Mouse (Mus musculus) embryo, embryonic 10 days (tissue): ENCODE measurements at regions not wholly inside any gene's neighbourhood (a gene's known extent, or its start where the extent isn't known, plus 50 kb on each side); places are given as distances from the start of the nearest gene placed in this dataset.
A peak's percentile ranks its signal among the peaks of the same experiment; 100 is the strongest.

ENCODE experiments used
- DNase-seq: peaks from one replicate; pipeline ENCODE4 v3.0.0-alpha.2; 2015; ENCODE audit warnings: low spot score

DNA sequence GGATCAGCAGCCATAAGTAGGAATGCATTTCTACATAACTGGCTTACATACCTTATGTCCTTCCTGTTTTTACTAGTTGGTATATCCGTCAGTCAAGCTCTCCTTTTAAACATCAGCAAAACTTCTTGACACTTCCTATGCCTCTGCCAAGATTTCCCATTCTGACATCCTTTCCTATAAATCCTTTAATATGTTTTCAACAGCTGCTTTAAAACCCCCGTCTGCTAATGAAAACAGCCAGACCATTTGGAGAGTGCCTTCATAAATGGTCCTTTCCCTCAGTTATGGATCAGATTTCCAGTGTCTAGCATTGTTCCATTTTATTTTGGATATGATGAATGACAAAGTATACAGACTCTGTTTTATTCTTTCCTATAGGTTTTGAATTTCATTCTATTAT lies 270.7 kb upstream of the Rgmb start:
- no peak for DNase-seq

DNA sequence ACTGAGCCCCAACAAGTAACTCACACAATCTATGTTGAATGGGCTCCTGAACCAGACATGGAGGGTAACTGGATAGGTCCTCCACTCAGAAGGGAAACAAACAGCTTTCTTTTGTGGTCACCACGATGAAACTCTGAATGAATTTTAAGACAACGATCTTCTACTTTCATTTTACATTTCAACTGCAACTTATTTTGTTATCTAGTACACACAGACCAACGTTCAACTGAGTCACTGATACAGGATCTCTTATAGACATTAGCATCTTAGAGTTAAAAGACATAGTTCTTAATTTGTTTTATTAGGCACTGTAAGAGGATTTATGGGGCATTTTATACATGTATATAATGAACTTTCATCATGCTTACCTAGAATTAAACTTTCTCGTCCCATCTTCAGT lies 262.1 kb upstream of the Rgmb start:
- no peak for DNase-seq

GRCm38 (mm10) chr17:16089619-16090280 lies 258.9 kb upstream of the Rgmb start:
- no peak for DNase-seq

- DNase-seq = peak; percentile 35
Observed at GRCm38 (mm10) chr17:16088879-16089618, 258.2 kb upstream of the Rgmb start.

- no peak for DNase-seq
Observed at GRCm38 (mm10) chr17:16087046-16087445, 256.2 kb upstream of the Rgmb start.

DNA sequence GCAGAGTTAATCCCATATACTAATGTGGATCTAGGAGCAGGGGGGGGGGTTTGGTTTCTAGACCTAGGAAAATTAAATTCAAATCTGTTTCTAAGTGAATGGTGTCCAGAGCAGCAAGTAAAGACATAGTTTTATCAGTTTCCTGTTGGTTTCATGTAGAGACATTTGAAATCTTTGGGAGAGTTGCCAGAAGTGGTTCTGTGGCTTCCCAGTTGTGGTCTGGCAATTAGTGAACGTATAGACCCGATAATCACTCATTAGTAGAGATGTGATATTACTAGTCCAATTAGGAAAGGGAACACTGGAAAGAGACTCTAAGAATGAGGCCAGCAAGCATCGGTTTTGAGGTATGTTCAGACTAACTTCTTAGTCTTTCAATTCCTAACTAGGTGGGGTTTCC lies 252.0 kb upstream of the Rgmb start:
- no peak for DNase-seq

GRCm38 (mm10) chr17:16078549-16078948 lies 247.7 kb upstream of the Rgmb start:
- no peak for DNase-seq

- no peak for DNase-seq
Observed at GRCm38 (mm10) chr17:16069334-16069733, 238.5 kb upstream of the Rgmb start.

- no peak for DNase-seq
Observed at GRCm38 (mm10) chr17:16067858-16068257, 237.0 kb upstream of the Rgmb start.

- DNase-seq = peak; percentile 85
Observed at GRCm38 (mm10) chr17:16054481-16054880, 223.6 kb upstream of the Rgmb start.

- DNase-seq = peak; percentile 32
Observed at GRCm38 (mm10) chr17:16051713-16052112, 220.9 kb upstream of the Rgmb start.

DNA sequence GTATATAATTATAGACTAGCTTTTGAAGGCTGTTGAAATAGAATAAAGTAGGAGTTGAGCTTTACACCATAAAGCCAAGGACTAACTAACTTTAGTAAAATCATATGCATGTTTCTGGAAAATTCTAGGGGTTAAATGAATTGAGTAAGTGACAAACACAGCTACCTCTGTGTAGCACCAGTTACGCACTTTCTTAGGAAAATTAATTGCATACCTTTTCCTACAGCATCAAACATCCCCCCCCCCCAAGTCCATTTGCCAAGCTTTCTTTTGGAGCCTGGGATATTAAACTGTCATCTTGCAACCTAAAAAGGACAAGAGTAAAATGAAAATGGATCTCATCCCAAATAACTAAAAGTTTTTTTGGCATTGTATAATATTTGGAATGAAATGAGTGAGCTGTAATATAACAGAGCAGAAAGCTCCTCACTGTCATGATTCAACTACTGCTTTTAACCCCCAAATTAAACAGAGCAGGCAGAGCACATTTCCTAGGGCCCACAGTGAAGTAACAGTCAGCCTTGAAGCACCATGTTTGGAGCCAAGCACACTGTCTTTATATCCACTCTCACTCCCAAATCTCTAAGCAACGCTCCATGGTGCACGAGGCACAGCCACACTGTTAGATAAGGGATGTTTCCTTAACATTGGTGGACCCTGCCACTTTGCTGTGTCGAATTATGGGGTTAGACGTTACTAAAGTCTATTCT lies 210.9 kb upstream of the Rgmb start:
- DNase-seq = peak; percentile 17

GRCm38 (mm10) chr17:16027989-16028388 lies 197.2 kb upstream of the Rgmb start:
- no peak for DNase-seq

DNA sequence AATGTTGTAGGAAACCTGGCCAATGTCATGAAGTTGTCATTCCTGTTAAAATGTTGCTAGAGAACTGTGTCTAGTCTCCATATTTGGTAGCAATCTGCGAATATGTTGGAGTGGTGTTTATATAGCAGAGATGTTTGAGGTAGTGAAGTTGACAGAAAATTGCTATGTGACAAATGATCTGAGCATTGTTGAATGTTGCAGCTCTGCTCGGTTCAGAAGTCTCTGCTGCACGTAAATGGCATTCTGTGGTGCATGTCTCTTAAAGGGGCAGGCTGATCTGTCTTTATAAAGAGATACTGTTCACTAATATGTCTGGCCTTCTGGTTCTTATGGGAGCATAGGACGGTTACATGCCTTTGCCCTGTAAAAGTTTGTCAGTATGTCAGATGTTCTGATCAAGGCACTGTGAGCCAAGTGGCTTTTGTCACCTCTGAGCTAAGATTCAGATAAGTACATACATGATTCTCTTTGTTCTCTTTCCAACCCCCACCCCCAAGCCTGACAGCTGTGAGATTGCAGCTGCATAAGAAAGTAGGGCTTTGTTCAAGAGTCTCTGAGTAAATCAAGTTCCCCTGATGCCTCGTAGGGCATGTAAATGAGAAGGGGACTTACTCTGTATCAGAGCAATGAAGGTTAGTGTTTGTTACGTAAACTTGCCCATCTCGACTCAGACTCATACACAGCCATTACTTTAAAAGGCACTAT lies 174.2 kb upstream of the Rgmb start:
- DNase-seq = peak; percentile 28

GRCm38 (mm10) chr17:16004002-16004401 lies 173.2 kb upstream of the Rgmb start:
- no peak for DNase-seq

DNA sequence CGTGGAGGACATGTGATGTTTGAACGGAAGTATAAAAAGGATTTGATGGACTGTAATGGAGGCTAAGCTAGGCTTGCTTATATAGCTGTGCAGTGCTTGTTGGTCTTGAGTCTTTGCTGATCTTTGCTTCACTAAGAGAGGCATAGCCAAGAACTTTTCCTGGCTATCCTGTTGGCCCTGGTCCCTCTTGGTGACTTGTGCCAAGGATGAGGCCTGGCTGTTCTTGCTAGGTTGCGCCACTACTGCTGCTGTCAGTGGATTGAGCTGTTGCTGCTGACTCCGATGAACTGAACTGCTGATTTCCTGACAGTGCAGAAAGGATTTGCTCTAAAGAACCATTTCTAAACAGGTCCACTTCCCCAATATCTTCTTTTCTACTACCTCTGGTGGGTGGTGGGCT lies 167.9 kb upstream of the Rgmb start:
- DNase-seq = no peak

DNA sequence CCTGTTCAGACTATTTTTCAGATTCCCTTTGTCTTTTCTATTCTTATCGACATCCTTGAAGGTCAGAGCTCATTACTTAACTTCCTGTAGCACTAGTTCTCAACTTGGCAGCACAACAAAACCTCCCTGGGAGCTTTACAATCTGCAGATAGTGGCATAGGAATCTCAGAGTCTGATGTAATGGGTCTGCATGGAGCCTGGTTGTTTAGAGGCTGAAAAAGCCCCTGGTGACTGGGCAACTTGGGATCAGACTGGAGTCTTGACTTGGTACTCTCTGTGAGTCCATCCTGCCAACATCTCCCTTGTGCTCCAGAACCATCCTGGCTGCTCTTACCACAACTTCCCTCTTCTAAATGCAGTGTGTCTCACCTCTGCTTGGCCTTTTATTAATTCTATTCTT lies 166.4 kb upstream of the Rgmb start:
- DNase-seq = no peak

GRCm38 (mm10) chr17:15995493-15995892 lies 164.7 kb upstream of the Rgmb start:
- no peak for DNase-seq

DNA sequence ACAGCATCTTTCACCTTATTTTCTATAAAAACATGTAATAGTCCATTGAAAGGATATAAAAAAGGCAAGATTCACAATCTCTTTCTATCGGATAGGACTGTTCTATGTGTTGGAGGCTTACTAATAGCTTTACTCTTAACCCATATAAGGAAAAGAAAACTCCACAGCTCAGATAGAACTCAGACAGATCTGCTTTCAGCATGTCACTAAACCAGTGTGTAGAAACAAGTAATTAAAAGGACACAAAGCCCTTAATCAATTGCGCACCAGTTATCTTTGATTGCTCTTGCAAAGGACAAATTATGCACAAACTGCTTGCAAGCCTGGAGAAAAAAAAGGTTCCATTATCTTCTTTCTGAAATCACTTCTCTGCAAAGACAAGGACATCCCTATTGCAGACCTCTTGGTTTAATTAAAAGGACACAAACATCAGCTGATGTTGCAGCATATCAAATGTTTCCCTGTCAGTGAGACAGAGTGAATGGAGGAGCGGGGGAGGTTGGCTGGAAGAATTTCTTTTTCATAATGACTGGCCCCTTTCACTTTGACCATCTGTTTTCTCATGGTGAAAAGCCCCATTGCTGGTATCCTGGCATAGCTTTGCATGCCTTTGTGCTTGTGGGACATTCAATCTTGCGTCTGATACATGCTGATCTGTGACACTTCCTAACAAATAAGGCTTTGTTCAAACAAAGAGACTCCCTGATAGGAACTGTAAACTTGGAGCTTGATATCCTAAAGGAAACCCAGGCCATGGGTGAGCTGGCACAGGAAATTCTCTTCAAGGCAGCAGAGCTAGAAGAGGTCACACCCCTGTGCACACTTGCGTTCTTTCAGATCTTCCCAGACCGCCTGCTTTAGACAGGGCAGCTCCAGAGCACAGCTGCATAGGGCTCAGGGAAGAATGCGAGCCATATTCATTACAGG lies 162.8 kb upstream of the Rgmb start:
- peak; percentile 84 for DNase-seq

GRCm38 (mm10) chr17:15991916-15992315 lies 161.1 kb upstream of the Rgmb start:
- no peak for DNase-seq

DNA sequence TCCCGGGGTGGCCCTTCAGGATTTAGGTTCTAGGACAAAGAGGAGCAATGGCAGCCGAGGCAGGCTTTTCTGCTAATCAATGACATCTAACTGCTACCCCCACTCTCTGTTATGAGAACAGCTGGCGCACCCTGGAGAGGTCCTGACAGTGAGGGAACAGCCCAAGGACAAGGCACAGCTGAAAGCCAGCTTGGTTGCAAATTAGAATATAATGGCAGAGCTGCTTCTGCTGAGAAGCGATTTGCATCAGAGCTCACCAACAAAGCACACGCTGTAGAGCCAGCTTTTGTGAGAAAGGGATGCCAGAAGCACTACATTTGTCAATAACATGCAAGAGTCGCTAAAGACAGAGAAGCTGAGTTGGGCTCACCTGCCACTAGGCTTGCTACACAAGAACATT lies 159.5 kb upstream of the Rgmb start:
- peak; percentile 67 for DNase-seq
